Mouse (Mus musculus): ENCODE measurements around the gene Gtf2ird2.

The Gtf2ird2 gene

DNA sequence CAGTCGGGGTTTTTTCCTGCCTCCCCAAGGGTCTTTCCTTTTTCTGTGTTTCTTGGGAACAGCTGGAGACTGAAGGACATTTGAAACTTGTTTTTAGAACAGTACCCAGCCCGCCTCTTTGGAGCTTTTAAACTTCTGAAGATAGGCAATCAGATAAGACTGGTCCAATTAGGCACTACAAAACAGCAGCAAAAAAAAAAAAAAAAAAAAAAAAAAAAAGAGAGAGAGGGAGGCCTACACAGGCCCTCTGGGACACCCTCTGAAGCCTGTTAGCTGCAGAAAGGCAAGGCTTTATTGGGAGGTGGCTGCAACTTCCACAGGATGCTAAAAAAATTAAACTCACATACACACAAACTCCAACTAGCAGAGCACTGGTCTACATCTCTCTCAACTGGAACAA is 82.1 kb downstream of the Gtf2ird2 start:
- in situ Hi-C loops (cut with MboI), result no loop called here

DNA sequence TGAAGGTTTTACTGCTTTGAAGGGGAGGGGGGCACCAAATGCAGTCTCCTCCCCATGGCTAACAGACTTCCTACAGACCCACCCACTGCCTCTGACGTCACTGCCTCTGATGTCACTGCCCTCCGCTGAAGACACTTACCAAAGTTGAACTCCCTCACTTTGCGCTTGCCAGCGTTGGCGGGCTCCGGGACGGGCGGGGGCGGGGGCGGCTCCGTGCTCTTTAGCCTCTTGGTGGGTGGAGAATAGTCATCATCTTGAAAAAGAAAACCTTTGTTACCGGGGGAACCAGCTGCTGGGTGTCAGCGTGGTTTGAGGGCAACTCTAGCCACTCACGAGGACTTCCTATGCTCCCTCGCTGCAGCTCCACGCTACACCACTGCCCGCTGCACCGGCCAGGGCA is 82.6 kb downstream of the Gtf2ird2 start:
- in situ Hi-C loops (cut with MboI), result no loop called here

DNA sequence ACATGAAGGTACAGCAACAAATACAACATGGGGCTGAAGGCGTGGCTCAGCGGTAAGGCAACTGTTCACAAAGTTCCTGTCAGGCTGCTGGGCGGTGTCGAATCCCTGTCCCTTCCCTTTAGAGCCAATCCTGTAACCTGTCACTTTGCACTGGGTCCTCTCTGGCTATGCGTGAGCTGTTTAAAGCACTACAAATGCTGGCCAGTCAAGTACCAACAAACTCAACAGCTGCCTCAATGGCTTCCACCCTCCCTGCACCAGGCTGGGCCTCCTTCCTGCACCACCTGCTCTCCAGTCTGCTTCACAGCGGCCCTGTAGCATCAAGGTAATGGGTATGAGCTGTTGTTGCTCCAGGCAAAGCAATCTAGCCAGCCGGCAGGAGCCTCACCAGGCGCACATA is 84.9 kb downstream of the Gtf2ird2 start:
- in situ Hi-C loops (cut with MboI), result no loop called here

DNA sequence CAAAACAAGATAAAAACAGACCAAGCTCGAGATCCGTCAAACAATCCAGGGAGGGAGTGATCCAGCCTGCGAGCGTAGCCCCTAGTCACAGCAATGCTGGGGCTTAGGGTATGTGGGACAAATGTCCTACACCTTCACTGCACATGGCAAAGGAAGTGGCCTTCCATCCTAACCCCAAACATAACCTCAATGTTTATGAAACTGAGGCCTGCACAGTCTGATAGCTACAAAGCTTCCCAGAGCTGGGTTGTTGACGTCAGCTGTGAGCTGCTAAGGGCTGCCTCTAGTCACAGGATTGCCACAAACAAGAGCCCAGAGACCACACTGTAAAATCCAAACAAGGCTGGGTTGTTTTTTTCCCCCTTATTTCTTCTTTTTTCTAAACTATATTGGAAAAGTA is 85.9 kb downstream of the Gtf2ird2 start:
- in situ Hi-C loops (cut with MboI), result no loop called here

DNA sequence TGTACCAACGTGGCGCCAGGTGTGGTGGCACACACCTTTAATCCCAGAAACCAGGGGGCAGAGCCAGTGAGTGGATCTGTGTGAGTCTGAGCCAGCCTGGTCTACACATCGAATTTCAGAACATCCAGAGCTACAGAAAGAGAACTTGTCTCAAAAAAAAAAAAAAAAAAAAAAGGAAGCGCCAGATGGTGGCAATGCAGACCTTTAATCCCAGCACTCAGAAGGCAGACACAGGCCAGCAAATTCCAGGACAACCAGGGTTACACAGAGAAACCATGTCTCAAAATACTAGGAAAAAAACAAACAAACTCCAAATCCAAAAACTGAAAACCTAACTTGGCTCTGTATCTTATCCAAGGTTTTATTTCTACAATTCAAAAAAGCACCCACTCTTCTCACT is 86.7 kb downstream of the Gtf2ird2 start:
- in situ Hi-C loops (cut with MboI), result no loop called here

DNA sequence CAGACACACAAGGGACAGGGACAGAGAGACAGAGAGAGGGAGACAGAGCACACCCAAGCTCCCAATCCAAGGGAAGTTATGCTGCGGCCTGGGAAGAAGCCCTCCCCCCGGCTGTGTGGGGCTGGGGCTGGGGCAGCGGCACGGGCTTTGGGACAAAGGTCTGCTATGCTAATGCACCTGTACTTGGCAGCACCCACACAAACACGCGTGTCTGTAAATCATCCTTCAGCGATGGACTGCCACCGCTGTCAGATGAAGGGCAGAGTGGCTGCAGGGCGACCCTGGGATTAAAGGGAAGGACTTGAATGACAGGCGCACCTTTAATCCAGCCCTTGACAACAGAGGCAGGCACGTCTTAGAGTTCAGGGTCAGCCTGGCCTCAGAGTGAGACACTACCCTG is 87.6 kb downstream of the Gtf2ird2 start:
- in situ Hi-C loops (cut with MboI), result no loop called here

DNA sequence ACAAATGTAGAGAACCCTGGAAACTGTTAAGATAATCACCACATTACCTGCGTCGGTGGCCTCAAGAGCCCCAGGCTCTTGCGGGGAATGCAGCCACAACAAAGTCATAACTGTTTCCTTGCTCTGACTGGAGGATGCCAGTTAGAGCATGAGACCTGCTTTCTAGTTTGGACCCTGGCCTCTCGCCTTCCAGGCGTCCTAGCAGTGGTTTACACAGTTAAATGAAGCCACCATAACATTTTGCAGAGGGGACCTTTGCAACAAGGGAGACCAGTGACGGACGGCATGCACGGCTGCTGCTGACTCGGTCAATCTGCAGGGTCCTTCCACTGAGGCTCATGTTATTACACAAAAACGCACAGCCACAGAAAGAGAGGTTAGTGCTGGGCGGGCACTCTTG is 88.9 kb downstream of the Gtf2ird2 start:
- in situ Hi-C loops (cut with MboI), result no loop called here

DNA sequence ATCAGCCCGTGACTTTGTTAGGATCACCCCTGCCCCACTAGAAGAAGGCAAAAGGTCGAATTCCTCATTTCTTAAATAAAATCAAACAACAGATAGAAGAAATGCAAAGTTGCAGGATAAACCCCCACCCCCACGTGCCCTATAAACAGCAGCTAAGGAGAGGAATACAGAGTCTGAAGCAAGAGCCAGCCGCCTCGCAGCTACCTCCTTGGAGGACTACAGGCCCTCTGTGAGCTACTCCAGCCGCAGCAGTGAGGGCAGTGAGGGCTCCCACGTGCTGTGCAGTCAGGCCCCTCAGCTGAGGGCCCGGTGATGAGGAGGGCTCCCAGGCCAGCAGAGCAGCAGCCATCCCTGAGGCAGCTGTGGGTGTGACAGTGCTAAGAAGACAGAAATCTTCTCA is 89.9 kb downstream of the Gtf2ird2 start:
- in situ Hi-C loops (cut with MboI), result no loop called here
